Mouse (Mus musculus) liver, adult (tissue): ENCODE results near the gene Fam107a.

Experiments
- GATA4 ChIP-seq: IDR thresholded peaks from 2 replicates; pipeline ENCODE4 v1.6.1; 2014; ENCODE audit warnings: mild to moderate bottlenecking, low read length; ENCODE audit not compliant: insufficient replicate concordance

The Fam107a gene

GRCm38 (mm10) chr14:8327371-8327770 lies 9.5 kb upstream of the Fam107a start:
- TF ChIP-seq GATA4 = no peak

- TF ChIP-seq GATA4 = no peak
Measured at GRCm38 (mm10) chr14:8326961-8327360, 9.1 kb upstream of the Fam107a start.

- no peak for TF ChIP-seq GATA4
Measured at GRCm38 (mm10) chr14:8325746-8326145, 7.9 kb upstream of the Fam107a start.

GRCm38 (mm10) chr14:8320528-8320927 lies 2.7 kb upstream of the Fam107a start:
- no peak for TF ChIP-seq GATA4

GRCm38 (mm10) chr14:8316366-8317193 lies 1.2 kb downstream of the Fam107a start:
- no peak for TF ChIP-seq GATA4

- no peak for TF ChIP-seq GATA4
Measured at GRCm38 (mm10) chr14:8315169-8315568, 2.7 kb downstream of the Fam107a start.

- no peak for TF ChIP-seq GATA4
Measured at GRCm38 (mm10) chr14:8314536-8314935, 3.3 kb downstream of the Fam107a start.

- TF ChIP-seq GATA4 = no peak
Measured at GRCm38 (mm10) chr14:8313877-8314276, 3.9 kb downstream of the Fam107a start.

GRCm38 (mm10) chr14:8309621-8310141 lies 8.1 kb downstream of the Fam107a start:
- TF ChIP-seq GATA4 = no peak

- no peak for TF ChIP-seq GATA4
Measured at GRCm38 (mm10) chr14:8308650-8309049, 9.2 kb downstream of the Fam107a start.

GRCm38 (mm10) chr14:8306884-8307283 lies 10.9 kb downstream of the Fam107a start:
- TF ChIP-seq GATA4 = no peak

- TF ChIP-seq GATA4 = no peak
Measured at GRCm38 (mm10) chr14:8305014-8305413, 12.8 kb downstream of the Fam107a start.

- no peak for TF ChIP-seq GATA4
Measured at GRCm38 (mm10) chr14:8304082-8304481, 13.7 kb downstream of the Fam107a start.

GRCm38 (mm10) chr14:8302687-8303086 lies 15.1 kb downstream of the Fam107a start:
- no peak for TF ChIP-seq GATA4

GRCm38 (mm10) chr14:8300281-8300680 lies 17.5 kb downstream of the Fam107a start:
- TF ChIP-seq GATA4 = no peak

- TF ChIP-seq GATA4 = no peak
Measured at GRCm38 (mm10) chr14:8297889-8298293, 19.9 kb downstream of the Fam107a start.

GRCm38 (mm10) chr14:8294257-8294656 lies 23.6 kb downstream of the Fam107a start:
- TF ChIP-seq GATA4 = no peak
